Mouse (Mus musculus): ENCODE measurements around the gene Hif1an. TPM values are rescaled to one million over a fixed set of nuclear protein-coding genes. Genes with fewer than 3 reads are reported as not detected.

Hif1an gene
- polyA plus RNA-seq, 1 experiment from 2014 or later = 18.0 TPM

Other genes starting within 250 kb of the Hif1an start
- 0.04 TPM in 1 of 2 replicates, not detected in the other for gene Scd4, start 229.8 kb upstream of the Hif1an start, polyA plus RNA-seq (2016; fragmentation: Nextera tagmentation; extraction: Ambion mirVana)
- 8.1 and 10.1 TPM in 2 replicates for gene Scd1, start 155.0 kb upstream of the Hif1an start, polyA plus RNA-seq (2016; fragmentation: Nextera tagmentation; extraction: Ambion mirVana)
- not detected in 2 replicates for gene Wnt8b, start 69.4 kb upstream of the Hif1an start, polyA plus RNA-seq (2016; fragmentation: Nextera tagmentation; extraction: Ambion mirVana)
- 0.36 and 0.38 TPM in 2 replicates for gene Sec31b, start 17.0 kb upstream of the Hif1an start, polyA plus RNA-seq (2016; fragmentation: Nextera tagmentation; extraction: Ambion mirVana)
- gene Gm20538, start 10.0 kb upstream of the Hif1an start, polyA plus RNA-seq (2016; fragmentation: Nextera tagmentation; extraction: Ambion mirVana) = not detected in 2 replicates
- gene Ndufb8, start 7.4 kb upstream of the Hif1an start, polyA plus RNA-seq (2016; fragmentation: Nextera tagmentation; extraction: Ambion mirVana) = 381 and 395 TPM in 2 replicates
- not detected in 2 replicates for gene Pax2, start 193.2 kb downstream of the Hif1an start, polyA plus RNA-seq (2016; fragmentation: Nextera tagmentation; extraction: Ambion mirVana)